Mouse (Mus musculus): ENCODE data around the gene Tlx1. TPM values are rescaled to one million over a fixed set of nuclear protein-coding genes. Genes with fewer than 3 reads are reported as not detected.

Tlx1 gene
- not detected in 2 replicates for total RNA-seq (2014; fragmentation: Nextera tagmentation)
- total RNA-seq (2017): 0.06 and 0.16 TPM in 2 replicates
- not detected in 2 replicates for polyA plus RNA-seq (2012)

GRCm38 (mm10) chr19:45150490-45151181, at the start of gene Tlx1:
TSS of gene Tlx1 (plus strand) at chr19:45150680.
- Histone ChIP-seq H3K4me3 (ENCODE audit: low read depth, low read length) (no peak within 1 kb of the TSS; the same call in 1 of the 2 replicates), H3K9me3 (replicated peaks) (no peaks in the 10 kb centered on the region), H3K27me3 (ENCODE audit: insufficient read depth, low read length) (peaks cover 33% of the 10 kb centered on the region), H3K36me3 (replicated peaks) (no peaks in the 10 kb centered on the region), H3K4me1 (ENCODE audit: insufficient read depth, low read depth, low read length) (no peaks in the 10 kb centered on the region)
- no peak for ATAC-seq (ENCODE audit: extremely low read depth, insufficient number of reproducible peaks, low FRiP score, poor library complexity, severe bottlenecking)
- TF ChIP-seq CTCF (IDR thresholded peaks at IDR 0.05; ENCODE audit: low read depth, low read length) (no peak), TAL1 (conservative IDR thresholded peaks at IDR 0.05; ENCODE audit: low read depth, low read length) (no peak), GATA2 (IDR thresholded peaks at IDR 0.05; ENCODE audit: borderline replicate concordance, low read depth, low read length) (no peak), POLR2AphosphoS5 (IDR thresholded peaks at IDR 0.05; ENCODE audit: insufficient replicate concordance, low read depth, low read length) (no peak), GATA1 (IDR thresholded peaks at IDR 0.05; ENCODE audit: borderline replicate concordance, low read length) (no peak)
- no peak for DNase-seq (ENCODE audit: low spot score)

GRCm38 (mm10) chr19:45105591-45105990, 44.9 kb upstream of the Tlx1 start:
- TF ChIP-seq POLR2AphosphoS5 (IDR thresholded peaks at IDR 0.05; ENCODE audit: insufficient replicate concordance, low read depth, low read length) (no peak), GATA2 (IDR thresholded peaks at IDR 0.05; ENCODE audit: borderline replicate concordance, low read depth, low read length) (no peak), CTCF (IDR thresholded peaks at IDR 0.05; ENCODE audit: low read depth, low read length) (no peak), GATA1 (IDR thresholded peaks at IDR 0.05; ENCODE audit: borderline replicate concordance, low read length) (no peak), TAL1 (conservative IDR thresholded peaks at IDR 0.05; ENCODE audit: low read depth, low read length) (no peak)
- no peak overlapping the region for H3K4me3 ChIP-seq (ENCODE audit: low read depth, low read length)
- no peak for DNase-seq (ENCODE audit: low spot score)
- H3K36me3 ChIP-seq (replicated peaks): no peaks in the 10 kb centered on the region
- H3K27me3 ChIP-seq (ENCODE audit: insufficient read depth, low read length): peaks cover 17% of the 10 kb centered on the region
- peaks cover 7% of the 10 kb centered on the region; the same call in 1 of the 2 replicates for H3K4me1 ChIP-seq (ENCODE audit: insufficient read depth, low read depth, low read length)
- ATAC-seq (ENCODE audit: extremely low read depth, insufficient number of reproducible peaks, low FRiP score, poor library complexity, severe bottlenecking): no peak
- no peaks in the 10 kb centered on the region for H3K9me3 ChIP-seq (replicated peaks)

GRCm38 (mm10) chr19:45106689-45107088, 43.8 kb upstream of the Tlx1 start:
- no peak for TF ChIP-seq POLR2AphosphoS5 (IDR thresholded peaks at IDR 0.05; ENCODE audit: insufficient replicate concordance, low read depth, low read length)
- TF ChIP-seq TAL1 (conservative IDR thresholded peaks at IDR 0.05; ENCODE audit: low read depth, low read length): no peak
- TF ChIP-seq CTCF (IDR thresholded peaks at IDR 0.05; ENCODE audit: low read depth, low read length): no peak
- no peak for TF ChIP-seq GATA2 (IDR thresholded peaks at IDR 0.05; ENCODE audit: borderline replicate concordance, low read depth, low read length)
- TF ChIP-seq GATA1 (IDR thresholded peaks at IDR 0.05; ENCODE audit: borderline replicate concordance, low read length): no peak
- Histone ChIP-seq H3K36me3 (replicated peaks) (no peaks in the 10 kb centered on the region), H3K27me3 (ENCODE audit: insufficient read depth, low read length) (peaks cover 19% of the 10 kb centered on the region), H3K4me3 (ENCODE audit: low read depth, low read length) (no peak overlapping the region), H3K4me1 (ENCODE audit: insufficient read depth, low read depth, low read length) (no peaks in the 10 kb centered on the region), H3K9me3 (replicated peaks) (no peaks in the 10 kb centered on the region)
- DNase-seq (ENCODE audit: low spot score): no peak
- ATAC-seq (ENCODE audit: extremely low read depth, insufficient number of reproducible peaks, low FRiP score, poor library complexity, severe bottlenecking): no peak

GRCm38 (mm10) chr19:45110681-45111080, 39.8 kb upstream of the Tlx1 start:
- TF ChIP-seq GATA1 (IDR thresholded peaks at IDR 0.05; ENCODE audit: borderline replicate concordance, low read length): no peak
- no peak for TF ChIP-seq CTCF (IDR thresholded peaks at IDR 0.05; ENCODE audit: low read depth, low read length)
- TF ChIP-seq GATA2 (IDR thresholded peaks at IDR 0.05; ENCODE audit: borderline replicate concordance, low read depth, low read length): no peak
- no peak for TF ChIP-seq POLR2AphosphoS5 (IDR thresholded peaks at IDR 0.05; ENCODE audit: insufficient replicate concordance, low read depth, low read length)
- no peak for TF ChIP-seq TAL1 (conservative IDR thresholded peaks at IDR 0.05; ENCODE audit: low read depth, low read length)
- Histone ChIP-seq H3K36me3 (replicated peaks) (no peaks in the 10 kb centered on the region), H3K9me3 (replicated peaks) (no peaks in the 10 kb centered on the region; the same call in 1 of the 2 replicates), H3K27me3 (ENCODE audit: insufficient read depth, low read length) (peaks cover 25% of the 10 kb centered on the region; the same call in 1 of the 2 replicates), H3K4me3 (ENCODE audit: low read depth, low read length) (no peak overlapping the region), H3K4me1 (ENCODE audit: insufficient read depth, low read depth, low read length) (no peaks in the 10 kb centered on the region)
- ATAC-seq (ENCODE audit: extremely low read depth, insufficient number of reproducible peaks, low FRiP score, poor library complexity, severe bottlenecking): no peak
- DNase-seq (ENCODE audit: low spot score): no peak

- Histone ChIP-seq H3K27me3 (ENCODE audit: insufficient read depth, low read length) (peaks cover 28% of the 10 kb centered on the region), H3K36me3 (replicated peaks) (no peaks in the 10 kb centered on the region), H3K9me3 (replicated peaks) (no peaks in the 10 kb centered on the region; the same call in 1 of the 2 replicates), H3K4me3 (ENCODE audit: low read depth, low read length) (no peak overlapping the region), H3K4me1 (ENCODE audit: insufficient read depth, low read depth, low read length) (no peaks in the 10 kb centered on the region)
- TF ChIP-seq CTCF (IDR thresholded peaks at IDR 0.05; ENCODE audit: low read depth, low read length) (no peak), GATA2 (IDR thresholded peaks at IDR 0.05; ENCODE audit: borderline replicate concordance, low read depth, low read length) (no peak), GATA1 (IDR thresholded peaks at IDR 0.05; ENCODE audit: borderline replicate concordance, low read length) (no peak), POLR2AphosphoS5 (IDR thresholded peaks at IDR 0.05; ENCODE audit: insufficient replicate concordance, low read depth, low read length) (no peak), TAL1 (conservative IDR thresholded peaks at IDR 0.05; ENCODE audit: low read depth, low read length) (no peak)
- DNase-seq (ENCODE audit: low spot score) (no peak), ATAC-seq (ENCODE audit: extremely low read depth, insufficient number of reproducible peaks, low FRiP score, poor library complexity, severe bottlenecking) (no peak)
Observed at GRCm38 (mm10) chr19:45112444-45112843, 38.0 kb upstream of the Tlx1 start.

- Histone ChIP-seq H3K9me3 (replicated peaks) (no peaks in the 10 kb centered on the region; the same call in 1 of the 2 replicates), H3K4me1 (ENCODE audit: insufficient read depth, low read depth, low read length) (no peaks in the 10 kb centered on the region), H3K36me3 (replicated peaks) (no peaks in the 10 kb centered on the region), H3K4me3 (ENCODE audit: low read depth, low read length) (no peak overlapping the region), H3K27me3 (ENCODE audit: insufficient read depth, low read length) (peaks cover 33% of the 10 kb centered on the region)
- DNase-seq (ENCODE audit: low spot score): no peak
- no peak for ATAC-seq (ENCODE audit: extremely low read depth, insufficient number of reproducible peaks, low FRiP score, poor library complexity, severe bottlenecking)
- no peak for TF ChIP-seq GATA1 (IDR thresholded peaks at IDR 0.05; ENCODE audit: borderline replicate concordance, low read length)
- TF ChIP-seq POLR2AphosphoS5 (IDR thresholded peaks at IDR 0.05; ENCODE audit: insufficient replicate concordance, low read depth, low read length): no peak
- TF ChIP-seq CTCF (IDR thresholded peaks at IDR 0.05; ENCODE audit: low read depth, low read length): no peak
- no peak for TF ChIP-seq GATA2 (IDR thresholded peaks at IDR 0.05; ENCODE audit: borderline replicate concordance, low read depth, low read length)
- TF ChIP-seq TAL1 (conservative IDR thresholded peaks at IDR 0.05; ENCODE audit: low read depth, low read length): no peak
Observed at GRCm38 (mm10) chr19:45113791-45114460, 36.6 kb upstream of the Tlx1 start.

Data from G1E (cell line).